8 mouse cellular contexts compared by ENCODE assay signal in the genomic region with DNA sequence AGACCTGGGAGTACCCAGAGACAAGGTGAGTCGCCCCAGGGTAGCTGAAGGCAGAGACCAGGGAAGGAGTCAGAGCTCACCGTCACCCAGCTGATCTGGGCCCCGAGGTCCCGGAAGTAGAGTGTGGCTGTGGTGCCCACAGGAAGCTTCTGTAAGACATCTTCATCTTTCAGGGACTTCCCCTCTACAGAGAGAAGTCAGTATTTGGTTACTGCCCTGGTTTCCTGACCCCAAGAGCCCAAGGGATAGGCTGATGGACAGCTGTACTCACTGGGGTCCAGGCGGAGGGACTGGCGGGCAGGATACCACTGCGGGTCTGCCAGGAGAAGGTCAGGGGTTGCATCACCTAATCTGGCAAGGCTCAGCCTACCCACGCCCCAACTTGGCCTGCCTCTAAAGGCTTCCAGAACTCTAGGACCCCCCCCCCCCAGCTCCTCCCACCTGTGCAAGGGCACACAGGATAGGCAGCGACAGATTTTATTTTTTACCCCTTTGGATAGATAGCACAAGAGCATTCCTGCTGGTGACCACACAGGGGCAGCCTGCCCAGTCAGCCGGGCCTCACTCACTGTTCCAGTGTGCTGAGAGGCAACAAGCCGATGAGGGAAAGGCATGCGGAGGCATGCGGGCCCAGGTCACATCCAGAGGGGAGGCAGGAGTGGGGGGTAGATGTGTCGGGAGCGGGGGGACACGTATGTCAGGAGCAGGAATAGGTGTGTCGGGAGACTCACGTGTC. TPM values are rescaled to one million over a fixed set of nuclear protein-coding genes. Genes with fewer than 3 reads are reported as not detected.
A peak's percentile ranks its signal among the peaks of the same experiment; 100 is the strongest.
DNase-seq lines count a peak whose midpoint lies in the region; TF ChIP-seq lines count a peak whose summit lies in the region.

No protein-coding gene starts in this region.

- intact Hi-C loops in gastrocnemius, adult 2 months (cut with DNase I): no loop called here

- TF ChIP-seq CTCF in gastrocnemius, adult 2 months (IDR thresholded peaks at IDR 0.05): peak; percentile 42; the same call in 1 of the 2 replicates

- peak overlapping the region; percentile 77 for H3K4me3 ChIP-seq in gastrocnemius, adult 2 months

- DNase-seq in gastrocnemius, adult 2 months: peak; percentile 86
- no peak for DNase-seq in gastrocnemius, postnatal 4 days (ENCODE audit: low spot score in 2 of 2)
- peak; percentile 94 for DNase-seq in 416B (ENCODE audit: low read depth)
- DNase-seq in cerebellum, adult 18-20 months: peak; percentile 20 to 22
- peak; percentile 64 for DNase-seq in heart, postnatal 4 days
- DNase-seq in lung, postnatal 36 days: peak; percentile 45
- peak; percentile 72 for DNase-seq in thymus, postnatal 25 days
- DNase-seq in c-Kit-positive CD71-positive TER-119-positive erythroid progenitor cells, embryonic 14.5 days (ENCODE audit: low spot score): no peak

- peak overlapping the region; percentile 97 for H3K27ac ChIP-seq in gastrocnemius, adult 2 months

RNA-seq across cellular contexts. Expression of a gene that starts 6.8 kb away (rescaled TPM):
- 100 to 1,000 TPM; 282 to 397 TPM for total RNA-seq in gastrocnemius, adult 2 months (2021)
- total RNA-seq in gastrocnemius, postnatal 4 days (2021): 100 to 1,000 TPM; 366 to 378 TPM
- 100 to 1,000 TPM; 517 to 525 TPM for total RNA-seq in heart, postnatal 4 days (2021)

RNA-seq across cellular contexts. Expression of a gene that starts 34.5 kb away (rescaled TPM):
- 100 to 1,000 TPM; 416 to 566 TPM for total RNA-seq in gastrocnemius, adult 2 months (2021)
- 100 to 1,000 TPM; 276 to 303 TPM for total RNA-seq in gastrocnemius, postnatal 4 days (2021)
- total RNA-seq in heart, postnatal 4 days (2021): 100 to 1,000 TPM; 162 to 169 TPM

RNA-seq across cellular contexts. Expression of a gene that starts 34.7 kb away (rescaled TPM):
- 10 to 100 TPM in 1 of 2 experiments, 1 to 10 TPM in 1; 3.6 to 11.8 TPM for total RNA-seq in gastrocnemius, adult 2 months (2021)
- 10 to 100 TPM; 17.7 to 20.6 TPM for total RNA-seq in gastrocnemius, postnatal 4 days (2021)
- total RNA-seq in heart, postnatal 4 days (2021): 10 to 100 TPM; 21.3 to 22.8 TPM

RNA-seq across cellular contexts. Expression of a gene that starts 37.7 kb away (rescaled TPM):
- not detected for total RNA-seq in gastrocnemius, adult 2 months (2021)
- not detected for total RNA-seq in gastrocnemius, postnatal 4 days (2021)
- not detected for total RNA-seq in heart, postnatal 4 days (2021)

Comparison
In these comparisons a context has a peak if more than half of its experiments do, and no peak if none do; other contexts are left out.
1. DNase-seq: peak in gastrocnemius, adult 2 months (single experiment), 416B (single experiment), cerebellum, adult 18-20 months (2 of 2), heart, postnatal 4 days (single experiment), lung, postnatal 36 days (single experiment) and thymus, postnatal 25 days (single experiment); none in gastrocnemius, postnatal 4 days (0 of 2) and c-Kit-positive CD71-positive TER-119-positive erythroid progenitor cells, embryonic 14.5 days (single experiment).